Mouse (Mus musculus): ENCODE measurements around the gene Tspear. TPM values are rescaled to one million over a fixed set of nuclear protein-coding genes. Genes with fewer than 3 reads are reported as not detected.

Gene Tspear
- total and polyA plus RNA-seq, 3 experiments = not detected

DNA sequence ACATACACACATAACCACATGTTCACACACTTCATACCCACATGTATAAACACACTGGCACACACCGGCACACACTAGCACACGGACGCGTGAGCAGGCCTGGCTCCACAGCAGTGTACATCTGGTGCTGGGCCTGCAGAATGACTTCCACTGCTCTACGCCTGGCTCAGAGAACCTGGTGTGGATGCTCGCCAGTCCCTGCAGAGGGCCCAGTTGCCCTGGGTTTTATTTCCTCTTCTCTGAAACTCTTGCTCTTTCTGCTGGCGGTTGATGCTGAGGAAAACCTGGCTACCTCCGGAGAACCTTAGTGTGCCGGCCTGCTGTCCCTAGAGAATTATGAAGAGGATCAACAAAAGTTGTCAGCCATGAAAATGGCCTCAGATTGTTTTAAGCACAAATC, 34.3 kb upstream of the Tspear start:
- peaks cover 15% of the 10 kb centered on the region for H3K36me3 ChIP-seq (replicated peaks)
- no peak for DNase-seq (ENCODE audit: low spot score)
- peaks cover 28% of the 10 kb centered on the region for H3K27me3 ChIP-seq (ENCODE audit: insufficient read depth, low read length)
- TF ChIP-seq GATA1 (IDR thresholded peaks at IDR 0.05; ENCODE audit: borderline replicate concordance, low read length) (no peak), TAL1 (conservative IDR thresholded peaks at IDR 0.05; ENCODE audit: low read depth, low read length) (no peak)
- no peaks in the 10 kb centered on the region for H3K4me1 ChIP-seq (ENCODE audit: insufficient read depth, low read depth, low read length)
- no peak for ATAC-seq (ENCODE audit: extremely low read depth, insufficient number of reproducible peaks, low FRiP score, poor library complexity, severe bottlenecking)
- no peaks in the 10 kb centered on the region for H3K9me3 ChIP-seq (replicated peaks)
- H3K4me3 ChIP-seq (ENCODE audit: low read depth, low read length) = no peak overlapping the region

DNA sequence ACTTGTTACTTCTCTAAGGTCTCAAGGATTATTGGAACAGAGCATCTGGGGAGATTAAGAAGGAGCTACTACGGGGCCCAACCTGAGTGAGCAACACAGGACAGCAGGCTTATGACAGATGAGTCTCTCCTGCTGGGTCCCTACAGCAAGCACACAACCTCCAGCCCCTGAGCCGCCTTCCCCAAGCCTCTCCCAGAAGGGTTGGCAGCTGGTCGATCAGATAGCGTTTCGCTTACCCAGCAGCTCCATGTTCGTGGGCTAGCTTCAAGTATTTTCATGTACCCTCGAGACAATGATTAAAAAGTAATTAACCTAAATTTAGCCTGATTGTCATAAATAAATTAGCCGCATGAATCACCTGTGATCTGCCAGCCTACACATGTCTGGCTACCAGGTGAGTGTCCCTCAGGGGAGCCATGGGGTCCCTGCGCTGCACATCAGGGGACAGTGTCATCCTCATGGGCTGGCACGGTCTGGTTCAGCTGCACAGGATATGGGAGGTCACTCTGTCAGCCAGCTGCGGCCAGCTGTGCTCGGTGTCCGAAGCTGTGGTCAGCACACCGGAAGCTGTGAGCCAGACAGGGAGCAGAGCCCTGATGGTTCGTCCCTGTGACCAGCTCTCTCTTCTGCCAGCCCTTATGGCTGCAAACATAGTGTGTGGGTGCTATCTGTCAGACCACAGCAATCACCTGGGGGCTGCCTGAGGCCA, 27.9 kb upstream of the Tspear start:
- Histone ChIP-seq H3K4me1 (ENCODE audit: insufficient read depth, low read depth, low read length) (peaks cover 6% of the 10 kb centered on the region), H3K9me3 (replicated peaks) (no peaks in the 10 kb centered on the region), H3K36me3 (replicated peaks) (no peaks in the 10 kb centered on the region), H3K4me3 (ENCODE audit: low read depth, low read length) (no peak overlapping the region; the same call in 1 of the 2 replicates), H3K27me3 (ENCODE audit: insufficient read depth, low read length) (peaks cover 50% of the 10 kb centered on the region)
- TF ChIP-seq GATA2 (IDR thresholded peaks at IDR 0.05; ENCODE audit: borderline replicate concordance, low read depth, low read length) = no peak
- no peak for TF ChIP-seq POLR2AphosphoS5 (IDR thresholded peaks at IDR 0.05; ENCODE audit: insufficient replicate concordance, low read depth, low read length)
- no peak for TF ChIP-seq GATA1 (IDR thresholded peaks at IDR 0.05; ENCODE audit: borderline replicate concordance, low read length)
- TF ChIP-seq CTCF (IDR thresholded peaks at IDR 0.05; ENCODE audit: low read depth, low read length) = no peak
- TF ChIP-seq TAL1 (conservative IDR thresholded peaks at IDR 0.05; ENCODE audit: low read depth, low read length) = no peak
- ATAC-seq (ENCODE audit: extremely low read depth, insufficient number of reproducible peaks, low FRiP score, poor library complexity, severe bottlenecking) (no peak), DNase-seq (ENCODE audit: low spot score) (no peak)

DNA sequence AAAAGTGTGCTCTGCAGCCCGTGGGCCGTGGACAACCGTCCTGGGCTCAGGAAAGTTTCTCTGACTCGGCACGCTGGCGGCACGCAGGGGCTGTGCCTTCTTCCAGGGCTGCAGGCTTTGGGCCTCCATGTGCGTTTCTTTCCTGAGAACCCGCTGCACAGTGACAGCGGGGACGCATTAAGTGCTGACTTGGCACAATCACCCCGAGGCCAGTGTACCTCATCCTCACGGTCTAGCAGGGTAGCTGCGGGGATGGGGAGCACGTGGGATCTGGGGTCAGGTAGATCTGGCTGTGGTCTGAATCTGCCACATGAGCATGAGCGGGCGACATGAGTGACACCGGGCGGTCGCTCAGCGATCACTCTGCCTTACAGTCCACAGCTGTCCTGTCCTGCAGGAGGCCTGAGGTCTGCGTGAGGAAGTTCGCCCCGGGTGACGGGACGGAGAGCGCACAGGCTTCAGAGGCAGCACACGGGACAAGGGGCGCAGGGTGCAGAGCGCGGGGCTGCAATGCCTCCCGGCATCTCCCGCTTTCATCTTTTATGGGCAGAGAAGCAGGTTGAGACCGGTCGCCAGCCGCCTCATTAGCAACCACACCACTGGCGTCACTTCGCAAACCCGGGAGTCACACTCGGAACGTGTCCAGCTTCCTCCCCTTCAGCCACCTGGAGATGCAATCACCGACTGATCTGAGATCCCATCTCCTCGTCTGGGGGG, 22.3 kb upstream of the Tspear start:
- Histone ChIP-seq H3K9me3 (replicated peaks) (no peaks in the 10 kb centered on the region), H3K27me3 (ENCODE audit: insufficient read depth, low read length) (peaks cover 42% of the 10 kb centered on the region), H3K4me1 (ENCODE audit: insufficient read depth, low read depth, low read length) (peaks cover 7% of the 10 kb centered on the region), H3K4me3 (ENCODE audit: low read depth, low read length) (no peak overlapping the region), H3K36me3 (replicated peaks) (no peaks in the 10 kb centered on the region)
- ATAC-seq (ENCODE audit: extremely low read depth, insufficient number of reproducible peaks, low FRiP score, poor library complexity, severe bottlenecking) = no peak
- no peak for TF ChIP-seq CTCF (IDR thresholded peaks at IDR 0.05; ENCODE audit: low read depth, low read length)
- no peak for TF ChIP-seq POLR2AphosphoS5 (IDR thresholded peaks at IDR 0.05; ENCODE audit: insufficient replicate concordance, low read depth, low read length)
- no peak for TF ChIP-seq GATA1 (IDR thresholded peaks at IDR 0.05; ENCODE audit: borderline replicate concordance, low read length)
- no peak for TF ChIP-seq TAL1 (conservative IDR thresholded peaks at IDR 0.05; ENCODE audit: low read depth, low read length)
- no peak for TF ChIP-seq GATA2 (IDR thresholded peaks at IDR 0.05; ENCODE audit: borderline replicate concordance, low read depth, low read length)
- DNase-seq (ENCODE audit: low spot score) = no peak

DNA sequence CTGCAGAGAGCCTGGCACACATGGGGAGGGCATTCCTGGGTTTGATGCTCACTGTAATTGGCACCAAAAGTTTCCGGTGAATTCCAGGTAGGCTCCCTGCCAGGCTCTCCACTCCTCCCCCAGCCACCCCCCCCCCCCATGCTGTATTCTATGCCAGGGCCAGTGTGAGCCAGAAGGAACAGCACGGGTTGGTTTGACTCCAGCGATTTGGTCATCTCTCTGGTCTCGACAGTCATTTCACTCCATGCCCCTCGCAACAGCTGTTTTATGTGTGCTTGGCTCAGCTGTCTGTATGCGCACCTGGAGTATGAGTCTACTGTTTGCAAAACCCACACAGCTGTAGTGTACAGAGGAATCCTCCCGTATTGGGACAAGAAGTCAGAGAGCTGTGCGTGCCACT, 20.0 kb upstream of the Tspear start:
- no peak overlapping the region for H3K4me3 ChIP-seq (ENCODE audit: low read depth, low read length)
- ATAC-seq (ENCODE audit: extremely low read depth, insufficient number of reproducible peaks, low FRiP score, poor library complexity, severe bottlenecking) (no peak), DNase-seq (ENCODE audit: low spot score) (no peak)
- peaks cover 24% of the 10 kb centered on the region for H3K4me1 ChIP-seq (ENCODE audit: insufficient read depth, low read depth, low read length)
- H3K36me3 ChIP-seq (replicated peaks) = no peaks in the 10 kb centered on the region
- H3K27me3 ChIP-seq (ENCODE audit: insufficient read depth, low read length) = peaks cover 29% of the 10 kb centered on the region
- TF ChIP-seq GATA1 (IDR thresholded peaks at IDR 0.05; ENCODE audit: borderline replicate concordance, low read length) (no peak), TAL1 (conservative IDR thresholded peaks at IDR 0.05; ENCODE audit: low read depth, low read length) (no peak), CTCF (IDR thresholded peaks at IDR 0.05; ENCODE audit: low read depth, low read length) (no peak), POLR2AphosphoS5 (IDR thresholded peaks at IDR 0.05; ENCODE audit: insufficient replicate concordance, low read depth, low read length) (no peak), GATA2 (IDR thresholded peaks at IDR 0.05; ENCODE audit: borderline replicate concordance, low read depth, low read length) (no peak)
- no peaks in the 10 kb centered on the region for H3K9me3 ChIP-seq (replicated peaks)

DNA sequence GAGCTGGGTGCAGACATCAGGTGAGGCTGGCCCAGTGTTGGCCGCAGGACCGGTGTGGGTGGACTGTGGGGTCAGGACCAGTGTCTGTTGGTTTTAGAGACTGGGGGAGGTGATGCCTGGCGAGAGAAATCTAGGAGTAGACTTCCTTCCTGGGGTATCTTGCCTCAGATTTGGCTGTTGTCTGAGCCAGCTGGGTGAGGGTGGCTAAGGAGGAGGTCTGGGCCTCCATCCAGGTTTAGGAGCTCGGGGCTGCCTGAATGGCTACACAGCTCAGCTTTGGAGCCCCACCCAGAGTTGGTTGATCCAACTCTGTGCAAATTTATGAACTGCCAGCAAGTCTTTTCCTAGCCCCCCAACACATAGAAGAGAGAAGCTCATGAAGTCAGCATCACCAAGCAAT, 19.0 kb upstream of the Tspear start:
- ATAC-seq (ENCODE audit: extremely low read depth, insufficient number of reproducible peaks, low FRiP score, poor library complexity, severe bottlenecking) = no peak
- no peaks in the 10 kb centered on the region for H3K36me3 ChIP-seq (replicated peaks)
- TF ChIP-seq TAL1 (conservative IDR thresholded peaks at IDR 0.05; ENCODE audit: low read depth, low read length) (no peak), GATA1 (IDR thresholded peaks at IDR 0.05; ENCODE audit: borderline replicate concordance, low read length) (no peak)
- H3K4me1 ChIP-seq (ENCODE audit: insufficient read depth, low read depth, low read length) = peaks cover 29% of the 10 kb centered on the region
- peaks cover 26% of the 10 kb centered on the region for H3K27me3 ChIP-seq (ENCODE audit: insufficient read depth, low read length)
- no peak overlapping the region for H3K4me3 ChIP-seq (ENCODE audit: low read depth, low read length)
- H3K9me3 ChIP-seq (replicated peaks) = no peaks in the 10 kb centered on the region
- no peak for DNase-seq (ENCODE audit: low spot score)

DNA sequence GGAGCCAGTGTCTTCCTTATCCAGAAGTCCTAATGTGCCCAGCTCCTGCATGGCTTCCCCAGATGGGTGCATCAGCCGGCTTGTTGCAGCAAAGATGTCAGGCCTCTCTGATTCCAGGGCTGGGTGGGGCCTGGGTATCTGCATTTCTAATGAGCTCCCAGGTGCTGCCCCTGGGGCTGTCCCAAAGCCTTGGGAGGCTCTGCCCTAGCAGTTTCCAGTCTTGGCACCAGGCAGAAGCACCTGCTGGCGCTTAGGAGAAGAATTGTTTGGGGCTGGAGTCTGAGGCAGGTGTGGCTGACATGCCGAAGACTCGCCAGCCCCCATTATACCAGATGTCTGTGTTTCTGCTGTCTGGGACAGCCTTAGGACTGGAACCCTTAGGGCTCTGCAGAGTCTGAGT, 15.7 kb upstream of the Tspear start:
- Histone ChIP-seq H3K4me3 (ENCODE audit: low read depth, low read length) (no peak overlapping the region; the same call in 1 of the 2 replicates), H3K27me3 (ENCODE audit: insufficient read depth, low read length) (peaks cover 21% of the 10 kb centered on the region), H3K9me3 (replicated peaks) (no peaks in the 10 kb centered on the region), H3K36me3 (replicated peaks) (no peaks in the 10 kb centered on the region), H3K4me1 (ENCODE audit: insufficient read depth, low read depth, low read length) (peaks cover 45% of the 10 kb centered on the region)
- TF ChIP-seq TAL1 (conservative IDR thresholded peaks at IDR 0.05; ENCODE audit: low read depth, low read length) (no peak), GATA2 (IDR thresholded peaks at IDR 0.05; ENCODE audit: borderline replicate concordance, low read depth, low read length) (no peak), CTCF (IDR thresholded peaks at IDR 0.05; ENCODE audit: low read depth, low read length) (no peak), POLR2AphosphoS5 (IDR thresholded peaks at IDR 0.05; ENCODE audit: insufficient replicate concordance, low read depth, low read length) (no peak), GATA1 (IDR thresholded peaks at IDR 0.05; ENCODE audit: borderline replicate concordance, low read length) (no peak)
- ATAC-seq (ENCODE audit: extremely low read depth, insufficient number of reproducible peaks, low FRiP score, poor library complexity, severe bottlenecking) = no peak
- no peak for DNase-seq (ENCODE audit: low spot score)
